Mouse (Mus musculus): ENCODE measurements around the gene E330017A01Rik. TPM values are rescaled to one million over a fixed set of nuclear protein-coding genes. Genes with fewer than 3 reads are reported as not detected.
"Not testable (repeated sequence)": the region's sequence is repeated elsewhere in the genome, so short reads cannot be mapped to it uniquely, and the experiment has no call there.

The E330017A01Rik gene
- polyA plus RNA-seq, 1 experiment from 2014 or later, result not detected

GRCm38 (mm10) chr16:58673811-58674410 is 35.4 kb upstream of the E330017A01Rik start:
- Histone ChIP-seq H3K27ac (ENCODE audit: poor library complexity, severe bottlenecking) (no peak overlapping the region), H3K36me3 (peaks cover 49% of the 10 kb centered on the region), H3K27me3 (replicated peaks) (no peaks in the 10 kb centered on the region), H3K4me3 (no peak overlapping the region), H3K4me2 (peak overlapping the region; percentile 6; the same call in 1 of the 2 replicates), H3K9ac (no peak overlapping the region), H3K4me1 (replicated peaks) (peaks cover 22% of the 10 kb centered on the region), H3K9me3 (replicated peaks) (no peaks in the 10 kb centered on the region)
- ATAC-seq (ENCODE audit: insufficient number of reproducible peaks, low FRiP score), result no peak
- 89% methylated on average over 15 of the region's 15 CpGs for WGBS

- Histone ChIP-seq H3K4me2 (peak overlapping the region; percentile 23), H3K4me3 (peak overlapping the region; percentile 22), H3K36me3 (peaks cover 37% of the 10 kb centered on the region), H3K9me3 (replicated peaks) (no peaks in the 10 kb centered on the region), H3K27ac (ENCODE audit: poor library complexity, severe bottlenecking) (no peak overlapping the region), H3K27me3 (replicated peaks) (no peaks in the 10 kb centered on the region), H3K4me1 (replicated peaks) (peaks cover 24% of the 10 kb centered on the region), H3K9ac (no peak overlapping the region)
- ATAC-seq (ENCODE audit: insufficient number of reproducible peaks, low FRiP score), result no peak
- WGBS, result 84% methylated on average over 13 of the region's 13 CpGs
These were observed 33.9 kb upstream of the E330017A01Rik start for GRCm38 (mm10) chr16:58672396-58672795.

- Histone ChIP-seq H3K27me3 (replicated peaks) (no peaks in the 10 kb centered on the region), H3K9ac (peak overlapping the region; percentile 94), H3K36me3 (peaks cover 31% of the 10 kb centered on the region), H3K4me1 (replicated peaks) (peaks cover 21% of the 10 kb centered on the region), H3K4me3 (peak overlapping the region; percentile 97), H3K27ac (ENCODE audit: poor library complexity, severe bottlenecking) (no peak overlapping the region), H3K4me2 (peak overlapping the region; percentile 85), H3K9me3 (replicated peaks) (no peaks in the 10 kb centered on the region)
- ATAC-seq (ENCODE audit: insufficient number of reproducible peaks, low FRiP score), result no peak
- WGBS, result 63% methylated on average over 8 of the region's 8 CpGs
These were observed 32.9 kb upstream of the E330017A01Rik start for GRCm38 (mm10) chr16:58671212-58671985.

- H3K4me3 ChIP-seq, result peak overlapping the region; percentile 97
- 1% methylated on average over 19 of the region's 25 CpGs for WGBS
These were observed 32.1 kb upstream of the E330017A01Rik start for GRCm38 (mm10) chr16:58670643-58671042.

GRCm38 (mm10) chr16:58669917-58670630 is 31.5 kb upstream of the E330017A01Rik start, which contains the start of gene Cpox:
TSS of gene Cpox (plus strand) at chr16:58670292.
- peaks cover 22% of the 10 kb centered on the region for H3K36me3 ChIP-seq
- peaks cover 18% of the 10 kb centered on the region for H3K4me1 ChIP-seq (replicated peaks)
- no peaks in the 10 kb centered on the region for H3K27me3 ChIP-seq (replicated peaks)
- H3K9me3 ChIP-seq (replicated peaks), result no peaks in the 10 kb centered on the region
- H3K4me2 ChIP-seq, result peak within 1 kb of the TSS; percentile 85
- peak within 1 kb of the TSS; percentile 97 for H3K4me3 ChIP-seq
- peak; percentile 98 for ATAC-seq (ENCODE audit: insufficient number of reproducible peaks, low FRiP score)
- H3K9ac ChIP-seq, result peak within 1 kb of the TSS; percentile 94
- WGBS, result under 1% methylated on average over 50 of the region's 51 CpGs
- peak within 1 kb of the TSS; percentile 88 for H3K27ac ChIP-seq (ENCODE audit: poor library complexity, severe bottlenecking)

More at GRCm38 (mm10) chr16:58670643-58671042, 32.1 kb upstream of the E330017A01Rik start:
- peaks cover 18% of the 10 kb centered on the region for H3K4me1 ChIP-seq (replicated peaks)
- H3K27me3 ChIP-seq (replicated peaks), result no peaks in the 10 kb centered on the region
- H3K4me2 ChIP-seq, result peak overlapping the region; percentile 85
- peaks cover 26% of the 10 kb centered on the region for H3K36me3 ChIP-seq
- H3K27ac ChIP-seq (ENCODE audit: poor library complexity, severe bottlenecking), result peak overlapping the region; percentile 88
- no peaks in the 10 kb centered on the region for H3K9me3 ChIP-seq (replicated peaks)
- peak overlapping the region; percentile 94 for H3K9ac ChIP-seq
- ATAC-seq (ENCODE audit: insufficient number of reproducible peaks, low FRiP score), result no peak; the same call in 1 of the 2 replicates

GRCm38 (mm10) chr16:58669264-58669663 is 30.7 kb upstream of the E330017A01Rik start:
- Histone ChIP-seq H3K9me3 (replicated peaks) (no peaks in the 10 kb centered on the region), H3K4me3 (no peak overlapping the region), H3K4me1 (replicated peaks) (peaks cover 18% of the 10 kb centered on the region), H3K9ac (0 out of 2 replicates have a peak overlapping the region, but pooled peaks have one; percentile 9), H3K4me2 (peak overlapping the region; percentile 85), H3K36me3 (peaks cover 14% of the 10 kb centered on the region), H3K27ac (ENCODE audit: poor library complexity, severe bottlenecking) (peak overlapping the region; percentile 88), H3K27me3 (replicated peaks) (no peaks in the 10 kb centered on the region)
- 7% methylated on average over 5 of the region's 5 CpGs for WGBS
- no peak for ATAC-seq (ENCODE audit: insufficient number of reproducible peaks, low FRiP score)

- peaks cover 8% of the 10 kb centered on the region; the same call in 1 of the 2 replicates for H3K36me3 ChIP-seq
- H3K27ac ChIP-seq (ENCODE audit: poor library complexity, severe bottlenecking), result peak overlapping the region; percentile 88
- no peaks in the 10 kb centered on the region for H3K9me3 ChIP-seq (replicated peaks)
- H3K4me1 ChIP-seq (replicated peaks), result peaks cover 18% of the 10 kb centered on the region
- ATAC-seq (ENCODE audit: insufficient number of reproducible peaks, low FRiP score), result no peak
- WGBS, result 72% methylated on average over 3 of the region's 3 CpGs
- no peak overlapping the region for H3K4me3 ChIP-seq
- H3K9ac ChIP-seq, result no peak overlapping the region
- H3K4me2 ChIP-seq, result no peak overlapping the region
- H3K27me3 ChIP-seq (replicated peaks), result no peaks in the 10 kb centered on the region
These were observed 30.0 kb upstream of the E330017A01Rik start for GRCm38 (mm10) chr16:58668586-58668985.

GRCm38 (mm10) chr16:58666681-58667080 is 28.1 kb upstream of the E330017A01Rik start:
- WGBS, result 81% methylated on average over 3 of the region's 3 CpGs
- H3K4me2 ChIP-seq; H3K36me3 ChIP-seq; H3K27ac ChIP-seq (ENCODE audit: poor library complexity, severe bottlenecking); ATAC-seq (ENCODE audit: insufficient number of reproducible peaks, low FRiP score); H3K9ac ChIP-seq; H3K9me3 ChIP-seq (replicated peaks); H3K27me3 ChIP-seq (replicated peaks); H3K4me3 ChIP-seq: not testable (repeated sequence)
- H3K4me1 ChIP-seq (replicated peaks), result peaks cover 18% of the 10 kb centered on the region

GRCm38 (mm10) chr16:58665137-58665536 is 26.6 kb upstream of the E330017A01Rik start:
- not testable (repeated sequence) for H3K4me1 ChIP-seq (replicated peaks); H3K27ac ChIP-seq (ENCODE audit: poor library complexity, severe bottlenecking); H3K27me3 ChIP-seq (replicated peaks); ATAC-seq (ENCODE audit: insufficient number of reproducible peaks, low FRiP score); H3K4me2 ChIP-seq; H3K9me3 ChIP-seq (replicated peaks); H3K9ac ChIP-seq; H3K4me3 ChIP-seq; H3K36me3 ChIP-seq

GRCm38 (mm10) chr16:58663816-58664215 is 25.3 kb upstream of the E330017A01Rik start:
- Histone ChIP-seq H3K36me3 (no peaks in the 10 kb centered on the region), H3K9ac (no peak overlapping the region), H3K4me3 (no peak overlapping the region), H3K4me2 (no peak overlapping the region), H3K27me3 (replicated peaks) (no peaks in the 10 kb centered on the region), H3K4me1 (replicated peaks) (peaks cover 4% of the 10 kb centered on the region), H3K27ac (ENCODE audit: poor library complexity, severe bottlenecking) (no peak overlapping the region), H3K9me3 (replicated peaks) (no peaks in the 10 kb centered on the region)
- WGBS, result 79% methylated on average over 2 of the region's 2 CpGs
- ATAC-seq (ENCODE audit: insufficient number of reproducible peaks, low FRiP score), result no peak

GRCm38 (mm10) chr16:58663021-58663420 is 24.5 kb upstream of the E330017A01Rik start:
- no peak overlapping the region for H3K27ac ChIP-seq (ENCODE audit: poor library complexity, severe bottlenecking)
- WGBS, result 77% methylated on average over 5 of the region's 5 CpGs

More at GRCm38 (mm10) chr16:58663021-58663420, 24.5 kb upstream of the E330017A01Rik start:
- Histone ChIP-seq H3K4me3 (no peak overlapping the region), H3K27me3 (replicated peaks) (no peaks in the 10 kb centered on the region), H3K4me2 (no peak overlapping the region), H3K9me3 (replicated peaks) (no peaks in the 10 kb centered on the region), H3K36me3 (no peaks in the 10 kb centered on the region), H3K9ac (no peak overlapping the region), H3K4me1 (replicated peaks) (no peaks in the 10 kb centered on the region)
- no peak for ATAC-seq (ENCODE audit: insufficient number of reproducible peaks, low FRiP score)
